Mouse (Mus musculus) neural tube, embryonic 12.5 days (tissue): ENCODE measurements around the gene Cuedc2. TPM values are rescaled to one million over a fixed set of nuclear protein-coding genes. Genes with fewer than 3 reads are reported as not detected.

ENCODE experiments used
- ATAC-seq: fragments of 200-750 bp; cut with Nextera tagmentation; 2 replicates; pipeline ENCODE4 v1.8.0; 2017; ENCODE audit warnings: low read depth, mild to moderate bottlenecking, moderate TSS enrichment, moderate library complexity; ENCODE audit not compliant: low FRiP score
- H3K27ac ChIP-seq: fragments of 300-500 bp; sonication (generic); 2 replicates; pipeline ENCODE4 v1.5.1; 2016
- H3K27me3 ChIP-seq: fragments of 300-500 bp; sonication (generic); replicated peaks from 2 replicates; pipeline ENCODE4 v1.6.1; 2016; ENCODE audit warnings: mild to moderate bottlenecking
- H3K36me3 ChIP-seq: fragments of 300-500 bp; sonication (generic); 2 replicates; pipeline ENCODE4 v1.6.1; 2016; ENCODE audit warnings: mild to moderate bottlenecking
- H3K4me1 ChIP-seq: fragments of 300-500 bp; sonication (generic); 2 replicates; pipeline ENCODE4 v1.6.1; 2016
- H3K4me2 ChIP-seq: fragments of 300-500 bp; sonication (generic); replicated peaks from 2 replicates; pipeline ENCODE4 v1.6.1; 2016; ENCODE audit warnings: mild to moderate bottlenecking
- H3K4me3 ChIP-seq: fragments of 300-500 bp; sonication (generic); 2 replicates; pipeline ENCODE4 v1.5.1; 2016
- H3K9ac ChIP-seq: fragments of 300-500 bp; sonication (generic); 2 replicates; pipeline ENCODE4 v1.6.1; 2016; ENCODE audit warnings: mild to moderate bottlenecking
- H3K9me3 ChIP-seq: fragments of 300-500 bp; sonication (generic); 2 replicates; pipeline ENCODE4 v1.6.1; 2016; ENCODE audit warnings: mild to moderate bottlenecking
- WGBS: fragments of 180-500 bp; shearing (Covaris S2); methylation state at CpG from one replicate; pipeline ENCODE4 v1.1.7; 2016; 5-methylcytosine and 5-hydroxymethylcytosine counted together
- polyA plus RNA-seq: library from polyadenylated mRNA; unstranded; fragments of >200 nt; fragmentation: Nextera tagmentation; extraction: Ambion mirVana; gene quantifications from 2 replicates; pipeline ENCODE4 v1.2.1, GENCODE M21; 2016

Cuedc2 gene
- polyA plus RNA-seq, 1 experiment from 2014 or later, result 284 TPM

GRCm38 (mm10) chr19:46307781-46308180 is 30.7 kb downstream of the Cuedc2 start:
- Histone ChIP-seq H3K9me3 (no peaks in the 10 kb centered on the region), H3K4me1 (peaks cover 27% of the 10 kb centered on the region), H3K36me3 (peaks cover 13% of the 10 kb centered on the region; the same call in 1 of the 2 replicates), H3K9ac (no peak overlapping the region), H3K4me2 (no peak overlapping the region), H3K27me3 (peaks cover 41% of the 10 kb centered on the region), H3K4me3 (no peak overlapping the region), H3K27ac (no peak overlapping the region)
- ATAC-seq, result no peak
- 76% methylated on average over 16 of the region's 16 CpGs for WGBS

GRCm38 (mm10) chr19:46306751-46307289 is 31.7 kb downstream of the Cuedc2 start:
- Histone ChIP-seq H3K9ac (no peak overlapping the region), H3K4me3 (no peak overlapping the region), H3K4me1 (peaks cover 27% of the 10 kb centered on the region), H3K4me2 (peak overlapping the region; percentile 92; the same call in 1 of the 2 replicates), H3K27ac (no peak overlapping the region), H3K27me3 (peaks cover 36% of the 10 kb centered on the region), H3K9me3 (no peaks in the 10 kb centered on the region), H3K36me3 (peaks cover 10% of the 10 kb centered on the region; the same call in 1 of the 2 replicates)
- WGBS, result 89% methylated on average over 9 of the region's 9 CpGs
- ATAC-seq, result no peak

- peaks cover 36% of the 10 kb centered on the region for H3K27me3 ChIP-seq
Observed at GRCm38 (mm10) chr19:46306268-46306610, 32.3 kb downstream of the Cuedc2 start.

GRCm38 (mm10) chr19:46305432-46306267 is 32.9 kb downstream of the Cuedc2 start:
- Histone ChIP-seq H3K9ac (peak overlapping the region; percentile 56), H3K36me3 (peaks cover 3% of the 10 kb centered on the region; the same call in 1 of the 2 replicates), H3K4me2 (peak overlapping the region; percentile 92), H3K4me3 (peak overlapping the region; percentile 47), H3K27me3 (peaks cover 36% of the 10 kb centered on the region), H3K27ac (no peak overlapping the region), H3K9me3 (no peaks in the 10 kb centered on the region), H3K4me1 (peaks cover 27% of the 10 kb centered on the region)
- under 1% methylated on average over 42 of the region's 43 CpGs for WGBS
- ATAC-seq, result peak; percentile 43

More at GRCm38 (mm10) chr19:46306268-46306610, 32.3 kb downstream of the Cuedc2 start:
- ATAC-seq, result no peak
- Histone ChIP-seq H3K4me2 (peak overlapping the region; percentile 92), H3K9ac (peak overlapping the region; percentile 56), H3K4me1 (peaks cover 27% of the 10 kb centered on the region), H3K27ac (no peak overlapping the region), H3K9me3 (no peaks in the 10 kb centered on the region), H3K36me3 (peaks cover 4% of the 10 kb centered on the region; the same call in 1 of the 2 replicates), H3K4me3 (peak overlapping the region; percentile 47; the same call in 1 of the 2 replicates)
- 55% methylated on average over 5 of the region's 5 CpGs for WGBS

- Histone ChIP-seq H3K9me3 (no peaks in the 10 kb centered on the region), H3K27me3 (peaks cover 29% of the 10 kb centered on the region), H3K4me2 (peak overlapping the region; percentile 92), H3K36me3 (no peaks in the 10 kb centered on the region), H3K27ac (no peak overlapping the region), H3K4me3 (peak overlapping the region; percentile 47), H3K4me1 (peaks cover 27% of the 10 kb centered on the region), H3K9ac (peak overlapping the region; percentile 56)
- under 1% methylated on average over 34 of the region's 34 CpGs for WGBS
- peak; percentile 48 for ATAC-seq
Observed at GRCm38 (mm10) chr19:46304908-46305333, 33.6 kb downstream of the Cuedc2 start.

GRCm38 (mm10) chr19:46304216-46304841 is 34.2 kb downstream of the Cuedc2 start, which contains the start of gene Nfkb2:
TSS of gene Nfkb2 (plus strand) at chr19:46304320.
- Histone ChIP-seq H3K4me2 (peak within 1 kb of the TSS; percentile 92), H3K4me1 (peaks cover 27% of the 10 kb centered on the region), H3K4me3 (peak within 1 kb of the TSS; percentile 47), H3K9me3 (no peaks in the 10 kb centered on the region), H3K36me3 (no peaks in the 10 kb centered on the region), H3K9ac (peak within 1 kb of the TSS; percentile 56), H3K27ac (no peak within 1 kb of the TSS), H3K27me3 (peaks cover 29% of the 10 kb centered on the region)
- ATAC-seq, result peak; percentile 70
- WGBS, result under 1% methylated on average over 39 of the region's 39 CpGs

GRCm38 (mm10) chr19:46303251-46304215 is 35.0 kb downstream of the Cuedc2 start:
- Histone ChIP-seq H3K9me3 (no peaks in the 10 kb centered on the region), H3K4me2 (peak overlapping the region; percentile 92), H3K27me3 (peaks cover 24% of the 10 kb centered on the region), H3K27ac (no peak overlapping the region), H3K4me3 (no peak overlapping the region), H3K36me3 (no peaks in the 10 kb centered on the region), H3K4me1 (peaks cover 22% of the 10 kb centered on the region), H3K9ac (no peak overlapping the region)
- 59% methylated on average over 18 of the region's 18 CpGs for WGBS
- no peak for ATAC-seq

- Histone ChIP-seq H3K27me3 (peaks cover 15% of the 10 kb centered on the region), H3K9me3 (no peaks in the 10 kb centered on the region), H3K27ac (no peak overlapping the region), H3K4me2 (no peak overlapping the region), H3K4me1 (peaks cover 21% of the 10 kb centered on the region), H3K4me3 (no peak overlapping the region), H3K36me3 (no peaks in the 10 kb centered on the region), H3K9ac (no peak overlapping the region)
- 86% methylated on average over 4 of the region's 4 CpGs for WGBS
- no peak for ATAC-seq
Observed at GRCm38 (mm10) chr19:46302551-46302950, 36.0 kb downstream of the Cuedc2 start.

GRCm38 (mm10) chr19:46300294-46301045 is 38.0 kb downstream of the Cuedc2 start:
- Histone ChIP-seq H3K9ac (no peak overlapping the region), H3K4me2 (no peak overlapping the region), H3K4me3 (no peak overlapping the region), H3K27ac (no peak overlapping the region), H3K4me1 (peaks cover 12% of the 10 kb centered on the region), H3K9me3 (no peaks in the 10 kb centered on the region), H3K27me3 (no peaks in the 10 kb centered on the region), H3K36me3 (no peaks in the 10 kb centered on the region)
- ATAC-seq, result no peak
- WGBS, result 44% methylated on average over 8 of the region's 8 CpGs

GRCm38 (mm10) chr19:46296938-46297337 is 41.6 kb downstream of the Cuedc2 start:
- ATAC-seq, result no peak
- Histone ChIP-seq H3K27me3 (no peaks in the 10 kb centered on the region), H3K36me3 (no peaks in the 10 kb centered on the region), H3K4me2 (no peak overlapping the region), H3K9ac (no peak overlapping the region), H3K4me3 (no peak overlapping the region), H3K27ac (no peak overlapping the region), H3K4me1 (no peaks in the 10 kb centered on the region), H3K9me3 (no peaks in the 10 kb centered on the region)
- 72% methylated on average over 4 of the region's 4 CpGs for WGBS
